Mouse (Mus musculus) liver, embryonic 15.5 days (tissue): ENCODE measurements around the gene Mob3c. TPM values are rescaled to one million over a fixed set of nuclear protein-coding genes. Genes with fewer than 3 reads are reported as not detected.

Experiments used
- ATAC-seq: fragments of 200-750 bp; cut with Nextera tagmentation; 2 replicates; pipeline ENCODE4 v1.8.0; 2017; ENCODE audit warnings: moderate number of reproducible peaks, mild to moderate bottlenecking, moderate library complexity; ENCODE audit not compliant: insufficient read depth
- H3K27ac ChIP-seq: fragments of 300-500 bp; sonication (generic); replicated peaks from 2 replicates; pipeline ENCODE4 v1.5.1; 2015; ENCODE audit warnings: mild to moderate bottlenecking, inconsistent platforms
- H3K27me3 ChIP-seq: fragments of 300-500 bp; sonication (generic); 2 replicates; pipeline ENCODE4 v1.6.1; 2015; ENCODE audit warnings: mild to moderate bottlenecking, inconsistent platforms
- H3K36me3 ChIP-seq: fragments of 300-500 bp; sonication (generic); replicated peaks from 2 replicates; pipeline ENCODE4 v1.6.1; 2015; ENCODE audit warnings: moderate library complexity, mild to moderate bottlenecking, inconsistent platforms
- H3K4me1 ChIP-seq: fragments of 300-500 bp; sonication (generic); replicated peaks from 2 replicates; pipeline ENCODE4 v1.6.1; 2015; ENCODE audit warnings: inconsistent platforms
- H3K4me2 ChIP-seq: fragments of 300-500 bp; sonication (generic); 2 replicates; pipeline ENCODE4 v1.6.1; 2015; ENCODE audit warnings: moderate library complexity, mild to moderate bottlenecking, inconsistent platforms
- H3K4me3 ChIP-seq: fragments of 300-500 bp; sonication (generic); replicated peaks from 2 replicates; pipeline ENCODE4 v1.5.1; 2015; ENCODE audit warnings: mild to moderate bottlenecking, inconsistent platforms
- H3K9ac ChIP-seq: fragments of 300-500 bp; sonication (generic); 2 replicates; pipeline ENCODE4 v1.6.1; 2015; ENCODE audit warnings: moderate library complexity, mild to moderate bottlenecking, inconsistent platforms
- H3K9me3 ChIP-seq: fragments of 300-500 bp; sonication (generic); replicated peaks from 2 replicates; pipeline ENCODE4 v1.6.1; 2016; ENCODE audit warnings: inconsistent platforms
- WGBS: fragments of 180-500 bp; shearing (Covaris S2); methylation state at CpG from one replicate; pipeline ENCODE4 v1.1.7; 2015; ENCODE audit warnings: mixed read lengths; ENCODE audit not compliant: insufficient replicate concordance; 5-methylcytosine and 5-hydroxymethylcytosine counted together
- polyA plus RNA-seq: library from polyadenylated mRNA; unstranded; fragments of >200 nt; fragmentation: Nextera tagmentation; extraction: Ambion mirVana; gene quantifications from 2 replicates; pipeline ENCODE4 v1.2.1, GENCODE M21; 2015

Gene Mob3c
- polyA plus RNA-seq, 1 experiment from 2014 or later = 8.0 TPM

DNA sequence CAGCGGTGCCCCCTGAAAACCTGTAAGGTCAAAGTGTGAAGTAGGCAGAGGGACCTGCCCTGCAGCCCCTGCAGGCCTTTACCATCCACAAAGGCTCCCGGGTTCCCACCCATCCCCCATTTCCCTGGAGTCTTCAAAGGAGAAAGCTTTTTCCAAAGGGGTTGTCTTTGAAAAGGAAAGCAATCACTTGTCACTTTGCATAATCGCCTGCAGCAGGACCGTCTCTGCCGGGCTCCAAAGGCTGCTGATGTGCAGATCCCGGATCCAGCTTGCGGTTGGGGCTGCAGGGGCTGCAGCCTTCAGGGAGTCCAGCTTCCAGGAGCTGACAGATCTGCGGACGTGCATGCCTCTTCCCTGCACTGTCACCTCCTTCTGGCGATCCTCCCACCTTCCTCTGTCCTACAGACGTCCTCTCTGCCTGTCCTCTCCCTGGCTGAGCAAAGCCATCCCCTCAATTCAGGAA, 50.4 kb downstream of the Mob3c start:
- no peaks in the 10 kb centered on the region for H3K9me3 ChIP-seq
- no peak overlapping the region for H3K9ac ChIP-seq
- no peak for ATAC-seq
- no peaks in the 10 kb centered on the region for H3K27me3 ChIP-seq
- WGBS = 44% methylated on average over 11 of the region's 11 CpGs
- no peaks in the 10 kb centered on the region for H3K4me1 ChIP-seq
- no peak overlapping the region for H3K4me2 ChIP-seq
- no peak overlapping the region for H3K4me3 ChIP-seq
- H3K27ac ChIP-seq = no peak overlapping the region
- peaks cover 51% of the 10 kb centered on the region for H3K36me3 ChIP-seq

DNA sequence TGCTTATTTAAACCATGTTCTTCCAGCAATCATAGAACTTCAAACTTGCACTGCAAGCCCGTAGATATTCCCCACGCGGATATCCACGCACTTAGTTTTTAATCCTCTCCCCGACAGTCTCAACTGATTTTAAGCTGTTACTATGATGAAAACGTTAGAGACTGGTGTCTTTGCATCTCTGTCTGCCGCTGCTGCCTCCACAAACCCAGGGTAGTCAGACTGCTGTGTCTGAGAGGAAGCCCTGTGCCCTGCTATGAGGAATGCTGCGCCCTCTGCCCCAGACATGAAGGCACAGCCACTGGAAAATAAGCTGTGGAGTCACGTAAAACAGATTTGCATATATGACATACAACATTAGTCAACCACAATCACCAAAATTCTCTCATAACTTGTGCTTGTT, 50.9 kb downstream of the Mob3c start:
- WGBS = 71% methylated on average over 9 of the region's 9 CpGs
- no peaks in the 10 kb centered on the region for H3K27me3 ChIP-seq
- H3K4me2 ChIP-seq = no peak overlapping the region
- no peaks in the 10 kb centered on the region for H3K4me1 ChIP-seq
- H3K36me3 ChIP-seq = peaks cover 46% of the 10 kb centered on the region
- H3K9ac ChIP-seq = no peak overlapping the region
- H3K27ac ChIP-seq = no peak overlapping the region
- no peak for ATAC-seq
- no peaks in the 10 kb centered on the region for H3K9me3 ChIP-seq
- no peak overlapping the region for H3K4me3 ChIP-seq

DNA sequence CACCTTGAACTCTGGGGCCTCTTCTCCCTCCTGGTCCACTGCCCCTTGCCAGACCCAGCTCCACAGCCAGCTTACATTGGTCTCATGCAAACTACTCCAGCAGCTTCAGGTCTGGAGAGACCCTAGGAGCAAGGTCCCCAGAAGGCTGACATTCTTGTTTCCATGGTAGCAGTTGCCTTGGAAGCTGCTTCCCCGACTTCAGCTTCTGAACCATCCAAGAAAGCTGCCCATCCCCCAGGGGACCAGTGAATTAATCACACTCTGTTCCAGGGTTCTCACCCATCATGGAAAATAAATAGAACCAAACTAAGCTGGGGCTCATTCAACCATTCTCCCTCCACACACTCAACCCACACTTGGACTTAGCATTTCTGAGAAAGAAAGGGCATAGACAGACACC, 53.3 kb downstream of the Mob3c start:
- peaks cover 2% of the 10 kb centered on the region; the same call in 1 of the 2 replicates for H3K27me3 ChIP-seq
- ATAC-seq = no peak
- H3K36me3 ChIP-seq = peaks cover 22% of the 10 kb centered on the region
- WGBS = 39% methylated on average over 1 of the region's 1 CpGs
- no peak overlapping the region for H3K4me2 ChIP-seq
- H3K4me1 ChIP-seq = no peaks in the 10 kb centered on the region
- H3K27ac ChIP-seq = no peak overlapping the region
- no peak overlapping the region for H3K9ac ChIP-seq
- no peak overlapping the region for H3K4me3 ChIP-seq
- H3K9me3 ChIP-seq = no peaks in the 10 kb centered on the region

DNA sequence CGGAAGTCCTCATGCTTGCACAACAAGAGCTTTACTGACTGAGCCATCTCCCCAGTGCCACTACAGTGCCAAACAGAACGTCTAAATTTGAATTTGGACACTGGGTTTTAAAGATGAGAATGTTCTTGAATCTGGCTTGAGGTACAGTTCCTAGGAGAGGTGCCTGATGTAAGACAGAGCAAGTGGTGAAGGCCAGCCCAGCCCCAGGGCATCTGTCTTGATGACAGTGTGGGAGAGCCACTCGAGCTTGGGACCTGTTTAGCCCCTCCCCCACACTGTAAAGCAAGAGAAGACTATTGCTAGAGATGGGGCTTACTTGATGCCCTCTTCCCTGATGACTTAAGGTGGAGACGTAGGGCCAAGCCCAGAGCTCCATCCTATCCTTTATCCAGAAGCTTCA, 54.3 kb downstream of the Mob3c start:
- H3K4me1 ChIP-seq = no peaks in the 10 kb centered on the region
- no peak for ATAC-seq
- H3K36me3 ChIP-seq = peaks cover 12% of the 10 kb centered on the region
- no peak overlapping the region for H3K27ac ChIP-seq
- H3K9me3 ChIP-seq = no peaks in the 10 kb centered on the region
- WGBS = 49% methylated on average over 4 of the region's 4 CpGs
- no peak overlapping the region for H3K4me2 ChIP-seq
- no peak overlapping the region for H3K9ac ChIP-seq
- peaks cover 8% of the 10 kb centered on the region; the same call in 1 of the 2 replicates for H3K27me3 ChIP-seq
- H3K4me3 ChIP-seq = no peak overlapping the region

DNA sequence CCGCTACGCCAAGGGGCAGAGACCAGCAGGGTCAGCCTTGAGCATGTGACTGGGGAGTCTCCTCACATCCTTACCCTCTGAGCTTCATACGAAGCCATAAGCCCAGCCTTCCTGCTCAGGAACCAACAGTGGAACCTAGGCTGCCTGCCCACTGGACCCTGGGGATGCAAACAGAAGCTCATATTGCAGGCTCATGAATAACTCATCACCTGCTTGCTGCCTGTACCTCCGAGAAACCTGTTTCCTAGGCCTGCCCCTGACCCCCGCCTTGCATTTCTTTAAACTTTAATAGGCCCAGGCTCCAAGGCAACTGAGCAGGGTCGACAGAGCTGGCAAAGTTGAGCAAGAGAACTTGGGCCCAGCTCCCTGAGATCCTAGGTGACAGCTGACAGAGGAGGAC, 56.1 kb downstream of the Mob3c start, which contains the start of gene Kncn:
Gene Kncn, plus strand, starts transcription at position 379 of the 400 bp plus-strand sequence.
- Histone ChIP-seq H3K4me1 (no peaks in the 10 kb centered on the region), H3K4me2 (no peak within 1 kb of the TSS), H3K36me3 (no peaks in the 10 kb centered on the region), H3K27me3 (peaks cover 24% of the 10 kb centered on the region), H3K9ac (no peak within 1 kb of the TSS), H3K4me3 (no peak within 1 kb of the TSS), H3K27ac (no peak within 1 kb of the TSS), H3K9me3 (no peaks in the 10 kb centered on the region)
- ATAC-seq = no peak
- WGBS = 68% methylated on average over 6 of the region's 6 CpGs

Other genes with a start within 250 kb of the Mob3c start
- not detected in 2 replicates for gene Cyp4a32, start 227.1 kb upstream of the Mob3c start, polyA plus RNA-seq
- gene Cyp4b1, start 180.4 kb upstream of the Mob3c start, polyA plus RNA-seq = 3.7 and 3.8 TPM in 2 replicates
- gene Efcab14, start 90.3 kb upstream of the Mob3c start, polyA plus RNA-seq = 10.3 and 10.7 TPM in 2 replicates
- gene Tex38, start 47.1 kb upstream of the Mob3c start, polyA plus RNA-seq = not detected in 2 replicates
- 15.7 and 16.4 TPM in 2 replicates for gene Atpaf1, start 43.3 kb upstream of the Mob3c start, polyA plus RNA-seq
- gene Mknk1, start 11.1 kb downstream of the Mob3c start, polyA plus RNA-seq = 30.0 and 33.1 TPM in 2 replicates
- gene Kncn, start 56.3 kb downstream of the Mob3c start, polyA plus RNA-seq = not detected in 2 replicates
- gene 6430628N08Rik, start 62.6 kb downstream of the Mob3c start, polyA plus RNA-seq = not detected in 2 replicates
- not detected in 2 replicates for gene Dmbx1, start 111.8 kb downstream of the Mob3c start, polyA plus RNA-seq
- 10.0 and 12.7 TPM in 2 replicates for gene Faah, start 189.8 kb downstream of the Mob3c start, polyA plus RNA-seq
- 9.0 and 9.8 TPM in 2 replicates for gene Nsun4, start 225.8 kb downstream of the Mob3c start, polyA plus RNA-seq
- 303 and 305 TPM in 2 replicates for gene Uqcrh, start 247.0 kb downstream of the Mob3c start, polyA plus RNA-seq
- gene Lrrc41, start 247.2 kb downstream of the Mob3c start, polyA plus RNA-seq = 25.5 and 27.6 TPM in 2 replicates